Mouse (Mus musculus): ENCODE results near the gene Bex3.
"Not testable (repeated sequence)": the region's sequence is repeated elsewhere in the genome, so short reads cannot be mapped to it uniquely, and the experiment has no call there.

Bex3 gene

GRCm38 (mm10) chrX:136269743-136270392 is at the start of gene Bex3:
TSS of gene Bex3 (plus strand) at chrX:136270253.
- not testable (repeated sequence) for DNase-seq (ENCODE audit: low read depth, low spot score)

- DNase-seq (ENCODE audit: low read depth, low spot score) = no peak
Observed at GRCm38 (mm10) chrX:136223714-136224113, 46.3 kb upstream of the Bex3 start.

DNA sequence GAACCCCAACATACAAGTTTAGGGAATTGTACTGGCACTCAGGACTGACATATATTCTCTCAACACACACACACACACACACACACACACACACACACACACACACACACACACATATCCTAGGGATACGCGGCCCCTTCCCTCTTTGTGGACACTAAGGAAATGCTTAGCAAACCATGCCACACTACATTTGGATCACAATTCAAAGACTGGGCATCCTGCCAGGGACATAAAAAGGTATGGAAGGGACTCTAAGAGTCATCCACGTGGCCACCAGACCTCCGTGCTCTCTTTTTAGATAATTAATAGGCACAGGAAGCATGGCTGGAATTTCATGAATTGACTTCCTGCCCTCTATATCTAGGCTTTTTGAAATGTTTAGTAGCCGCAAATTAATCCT is 42.3 kb upstream of the Bex3 start:
- peak; percentile 26 for DNase-seq (ENCODE audit: low read depth, low spot score)

DNA sequence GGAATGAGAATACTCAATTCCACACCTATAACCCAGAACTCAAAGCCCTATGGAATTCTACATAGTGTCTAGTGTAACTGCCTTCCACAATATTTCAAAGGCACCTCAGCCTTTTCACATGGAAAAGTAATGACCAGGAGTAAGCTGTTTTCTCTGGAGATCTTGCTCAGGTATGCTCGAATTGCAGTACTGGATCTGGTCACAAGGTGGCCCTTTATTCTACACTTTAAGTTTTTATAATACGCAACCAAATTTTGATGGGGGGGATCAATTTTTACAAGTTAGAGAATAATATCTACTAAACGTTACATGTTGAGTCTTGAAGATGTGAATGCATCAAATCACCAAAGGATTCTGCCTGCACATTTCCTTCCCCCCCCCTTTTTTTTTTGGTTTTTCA is 31.9 kb upstream of the Bex3 start:
- no peak for DNase-seq (ENCODE audit: low read depth, low spot score)

GRCm38 (mm10) chrX:136243181-136243580 is 26.9 kb upstream of the Bex3 start:
- DNase-seq (ENCODE audit: low read depth, low spot score) = no peak

DNA sequence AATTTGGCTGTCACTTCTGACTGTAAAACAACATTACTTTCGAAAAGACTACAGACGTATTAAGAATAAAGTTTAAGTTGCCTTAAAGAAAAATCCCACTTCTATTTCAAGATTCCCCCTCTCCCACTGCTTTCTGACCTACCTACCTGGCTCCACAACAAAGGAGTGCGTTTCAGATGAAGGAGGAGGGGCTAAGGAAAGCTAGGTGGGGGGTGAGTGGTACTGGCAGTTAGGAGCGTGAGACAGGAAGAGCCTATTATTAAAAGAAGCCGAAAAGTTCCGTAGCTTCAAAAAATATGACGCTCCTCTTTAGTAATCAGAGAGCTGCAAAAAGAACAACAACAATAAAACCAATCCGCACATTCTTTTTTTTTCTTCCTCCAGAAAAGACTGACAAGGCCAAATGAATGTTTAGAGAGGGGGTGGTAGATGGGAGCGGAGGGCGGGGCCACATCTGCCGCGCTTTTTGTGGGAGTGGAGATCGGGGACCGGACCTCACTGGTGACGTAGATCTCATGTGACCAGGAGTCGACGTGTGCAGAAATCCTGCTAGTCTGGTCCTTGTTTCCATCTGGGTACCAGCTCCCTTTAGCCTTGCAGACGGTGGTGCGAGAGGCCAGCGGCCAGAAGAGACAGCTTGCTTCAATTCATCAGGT is 25.4 kb upstream of the Bex3 start, which contains the start of gene Tceal9:
TSS of gene Tceal9 (plus strand) at position 506 of the 656 bp plus-strand sequence.
- DNase-seq (ENCODE audit: low read depth, low spot score) = peak; percentile 85

DNA sequence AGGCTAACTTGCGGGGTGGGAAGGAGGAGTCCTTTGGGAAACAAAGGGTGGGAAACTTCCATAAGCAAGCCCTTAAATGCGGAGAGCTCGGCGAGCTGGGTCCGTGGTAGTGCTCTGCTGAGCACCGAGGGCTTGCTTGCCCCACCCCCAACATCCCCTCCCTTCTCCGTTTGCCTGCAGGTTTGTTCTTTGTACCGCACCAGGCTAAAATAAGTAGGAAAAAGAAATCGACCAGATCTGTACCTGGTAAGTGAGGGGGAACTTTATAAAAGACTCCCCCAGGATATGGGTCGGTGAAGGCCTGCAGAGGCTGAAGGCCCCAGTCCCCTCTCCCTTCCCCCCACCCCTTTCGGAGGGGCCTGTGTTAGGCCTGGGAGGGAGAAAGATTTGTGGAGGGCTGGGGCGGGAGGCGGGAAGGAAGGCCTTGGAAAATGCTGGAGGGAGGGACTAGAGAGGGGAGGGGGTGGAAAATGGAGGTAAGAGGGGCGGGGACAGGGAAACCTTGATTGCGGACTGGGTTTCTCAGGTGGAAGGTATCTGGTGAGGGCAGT is 24.5 kb upstream of the Bex3 start:
- DNase-seq (ENCODE audit: low read depth, low spot score) = peak; percentile 54

GRCm38 (mm10) chrX:136248811-136249210 is 21.2 kb upstream of the Bex3 start:
- DNase-seq (ENCODE audit: low read depth, low spot score) = no peak

DNA sequence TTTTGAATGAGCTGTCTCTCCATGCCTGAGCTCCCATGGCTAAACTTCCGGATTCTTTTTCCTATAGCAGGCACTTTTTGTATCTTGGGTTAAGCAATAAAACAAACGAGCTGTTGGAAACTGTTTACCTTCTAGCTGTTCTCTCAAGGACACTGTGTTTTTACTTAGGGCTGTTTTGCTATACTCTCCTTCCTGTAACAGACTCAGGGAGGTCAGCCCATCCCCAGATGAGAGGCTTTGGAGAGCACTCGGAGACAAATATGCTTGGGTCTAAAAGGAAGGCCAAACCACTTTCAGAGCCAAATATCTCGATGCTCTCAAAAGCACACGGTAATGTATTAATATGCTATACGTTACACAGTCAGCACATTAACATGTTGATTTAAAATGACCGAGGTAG is 20.4 kb upstream of the Bex3 start:
- DNase-seq (ENCODE audit: low read depth, low spot score) = no peak

DNA sequence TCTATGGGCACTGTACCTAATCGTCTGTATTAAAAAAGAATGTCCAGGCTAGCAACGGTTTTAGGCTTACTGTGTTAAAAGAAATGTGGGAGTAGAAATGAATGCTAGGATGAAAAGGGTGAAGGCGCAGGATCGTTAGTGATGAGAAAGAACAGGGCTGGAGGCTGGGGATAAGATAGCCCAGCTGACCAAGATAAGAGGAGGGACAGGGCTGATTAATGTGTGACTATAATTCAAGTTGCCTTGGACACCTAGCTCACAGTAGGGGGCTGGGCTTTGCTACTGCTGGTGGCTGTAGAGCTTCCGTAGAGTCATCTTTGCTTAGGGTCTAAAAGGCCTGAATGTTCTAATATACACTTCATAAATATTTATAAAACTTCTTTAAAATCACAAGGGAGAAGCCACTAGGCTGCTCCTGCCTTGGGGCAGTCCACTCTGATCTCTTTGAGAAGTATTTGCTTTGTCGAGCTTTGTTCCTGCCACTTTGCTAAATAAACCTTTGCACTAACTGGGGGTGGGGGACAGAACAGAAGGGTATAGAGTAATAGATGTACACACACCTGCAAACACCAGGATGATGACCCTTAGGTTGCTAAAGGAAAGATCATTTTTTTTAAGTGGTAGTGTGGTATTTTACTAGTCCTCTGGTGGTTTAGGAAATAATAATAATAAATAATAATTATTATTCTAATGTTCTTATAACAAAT is 17.9 kb upstream of the Bex3 start:
- no peak for DNase-seq (ENCODE audit: low read depth, low spot score)

DNA sequence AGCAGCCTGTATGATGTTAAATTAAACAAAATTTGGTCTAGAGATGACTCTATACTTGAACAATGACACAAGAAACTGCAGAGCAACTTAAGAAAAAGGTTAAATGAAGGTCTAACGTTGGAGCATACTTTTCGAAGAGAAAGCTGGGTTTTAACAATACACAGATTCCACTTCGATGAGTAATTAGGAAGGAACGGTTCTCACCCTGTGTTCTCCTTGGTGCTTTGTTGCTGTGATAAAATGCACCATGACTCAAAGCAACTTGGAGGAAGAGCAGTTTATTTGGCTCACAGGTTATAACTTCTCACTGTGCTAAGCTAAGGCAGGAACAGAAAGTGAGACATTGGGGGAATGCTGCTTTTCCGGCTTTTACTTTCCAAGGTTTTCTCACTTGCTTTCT is 2.3 kb upstream of the Bex3 start:
- DNase-seq (ENCODE audit: low read depth, low spot score) = no peak

DNA sequence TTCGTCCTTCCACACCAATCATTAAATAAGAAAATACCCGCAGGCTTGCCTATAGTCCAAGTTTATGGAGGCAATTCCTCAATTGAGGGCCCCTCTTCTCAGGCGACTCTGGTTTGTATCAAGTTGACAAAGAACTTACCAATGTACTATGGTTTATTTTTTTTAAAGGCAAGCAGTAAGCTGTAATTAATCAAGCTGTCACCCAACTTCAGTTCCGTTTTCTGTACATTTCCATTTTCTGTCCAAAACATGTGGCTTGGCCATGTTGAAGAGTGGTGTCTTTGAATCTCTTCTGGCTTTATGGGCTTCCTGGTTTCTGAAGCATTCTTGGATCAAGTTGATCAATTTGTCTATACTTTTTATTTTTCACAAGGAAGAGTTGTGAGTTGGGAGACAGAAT is 1.9 kb upstream of the Bex3 start:
- DNase-seq (ENCODE audit: low read depth, low spot score) = no peak

- peak; percentile 41 for DNase-seq (ENCODE audit: low read depth, low spot score)
Observed at GRCm38 (mm10) chrX:136270393-136271111, 499 bp downstream of the Bex3 start.

GRCm38 (mm10) chrX:136274542-136274941 is 4.5 kb downstream of the Bex3 start:
- DNase-seq (ENCODE audit: low read depth, low spot score) = no peak

- DNase-seq (ENCODE audit: low read depth, low spot score) = no peak
Observed at GRCm38 (mm10) chrX:136275386-136275785, 5.3 kb downstream of the Bex3 start.

DNA sequence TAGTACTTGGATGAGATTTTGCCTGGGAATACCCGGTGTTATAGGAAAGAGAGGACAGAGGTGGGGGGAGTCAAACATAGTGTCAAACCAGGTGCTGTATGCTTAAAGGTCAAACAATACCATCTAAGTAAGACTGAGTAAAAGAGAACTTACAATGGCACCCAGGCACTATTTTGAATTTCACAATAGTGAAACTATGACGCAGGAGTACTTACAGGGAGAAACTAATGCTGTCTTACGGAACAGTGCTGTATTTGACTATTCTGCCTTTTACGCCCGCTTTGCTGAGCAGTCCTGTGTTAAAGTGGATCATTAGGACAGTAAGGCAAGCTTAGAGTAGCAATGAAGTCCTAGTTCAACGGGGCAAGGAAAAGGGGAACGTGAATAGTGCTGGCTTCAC is 7.5 kb downstream of the Bex3 start:
- no peak for DNase-seq (ENCODE audit: low read depth, low spot score)

GRCm38 (mm10) chrX:136278401-136278800 is 8.3 kb downstream of the Bex3 start:
- DNase-seq (ENCODE audit: low read depth, low spot score) = no peak

- DNase-seq (ENCODE audit: low read depth, low spot score) = no peak
Observed at GRCm38 (mm10) chrX:136279410-136279809, 9.4 kb downstream of the Bex3 start.

DNA sequence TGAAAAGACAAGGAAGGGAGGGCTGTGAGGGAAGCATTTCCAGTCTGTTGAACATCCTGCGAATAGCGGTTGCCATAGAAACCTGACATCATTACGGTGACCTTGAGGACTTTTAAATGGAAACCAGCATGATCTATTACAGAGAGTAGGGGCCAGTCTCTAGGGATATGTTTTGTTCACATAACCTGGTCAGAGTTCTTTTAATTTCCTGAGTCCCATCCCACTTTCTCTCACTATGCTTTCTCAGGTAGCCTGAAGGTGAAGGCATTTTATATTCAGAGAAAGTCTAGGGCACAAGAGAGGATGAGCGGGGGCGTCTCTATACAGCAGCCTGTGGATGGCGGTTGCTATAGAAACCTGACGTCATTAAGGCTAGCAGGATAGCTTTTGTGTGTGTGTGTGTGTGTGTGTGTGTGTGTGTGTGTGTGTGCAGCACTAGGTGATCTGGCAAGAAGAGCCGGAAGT is 20.8 kb downstream of the Bex3 start:
- DNase-seq (ENCODE audit: low read depth, low spot score) = peak; percentile 82

- DNase-seq (ENCODE audit: low read depth, low spot score) = peak; percentile 17
Observed at GRCm38 (mm10) chrX:136304295-136304694, 34.2 kb downstream of the Bex3 start.

GRCm38 (mm10) chrX:136306196-136306595 is 36.1 kb downstream of the Bex3 start:
- DNase-seq (ENCODE audit: low read depth, low spot score) = no peak

GRCm38 (mm10) chrX:136313303-136313702 is 43.2 kb downstream of the Bex3 start:
- peak; percentile 13 for DNase-seq (ENCODE audit: low read depth, low spot score)
